Mouse (Mus musculus): ENCODE data around the gene Gm1113. TPM values are rescaled to one million over a fixed set of nuclear protein-coding genes. Genes with fewer than 3 reads are reported as not detected.

Gm1113 gene
- total RNA-seq, 2 experiments from 2014 or later, result not detected

GRCm38 (mm10) chr9:35467264-35467817, 50.7 kb downstream of the Gm1113 start:
- TF ChIP-seq CTCF (IDR thresholded peaks at IDR 0.05), result no peak
- H3K27ac ChIP-seq, result no peak overlapping the region
- H3K4me3 ChIP-seq, result no peak overlapping the region
- intact Hi-C loops (cut with DNase I), result no loop called here
- DNase-seq (ENCODE audit: extremely low spot score in 1 of 2, low spot score in 2 of 2), result no peak

DNA sequence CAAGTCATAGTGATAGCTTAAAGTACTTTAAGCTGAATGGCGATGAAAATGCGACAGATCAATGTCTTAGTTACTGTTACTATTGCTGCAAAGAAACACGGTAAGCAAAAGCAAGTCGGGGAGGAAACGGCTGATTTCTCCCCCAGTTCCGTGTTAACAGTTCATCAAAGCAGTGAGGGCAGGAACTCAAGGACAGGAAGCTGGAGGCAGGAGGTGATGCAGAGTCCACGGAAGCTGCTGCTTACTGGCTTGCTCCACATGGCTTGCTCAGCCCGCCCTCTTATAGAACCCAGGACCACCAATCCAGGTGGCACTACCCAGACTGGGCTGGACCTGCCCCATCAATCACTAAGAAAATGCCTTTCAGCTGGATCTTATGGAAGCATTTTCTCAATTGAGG, 58.5 kb downstream of the Gm1113 start:
- intact Hi-C loops (cut with DNase I), result no loop called here
- TF ChIP-seq CTCF (IDR thresholded peaks at IDR 0.05), result no peak
- no peak overlapping the region for H3K4me3 ChIP-seq
- no peak for DNase-seq (ENCODE audit: extremely low spot score in 1 of 2, low spot score in 2 of 2)
- H3K27ac ChIP-seq, result no peak overlapping the region

Other genes starting within 250 kb of the Gm1113 start
- gene Cdon, start 97.1 kb downstream of the Gm1113 start, total RNA-seq (2021), result 1 to 10 TPM; 7.9 to 8.3 TPM
- 10 to 100 TPM; 16.3 to 16.7 TPM for gene Ddx25, start 40.3 kb upstream of the Gm1113 start, total RNA-seq (2021)
- gene Pus3, start 40.3 kb upstream of the Gm1113 start, total RNA-seq (2021), result 10 to 100 TPM; 11.9 to 12.6 TPM
- gene Pate2, start 52.0 kb upstream of the Gm1113 start, total RNA-seq (2021), result under 1 TPM; 0.34 to 0.98 TPM
- 1 to 10 TPM; 9.0 to 9.6 TPM for gene Hyls1, start 52.1 kb upstream of the Gm1113 start, total RNA-seq (2021)
- not detected for gene Pate4, start 93.7 kb upstream of the Gm1113 start, total RNA-seq (2021)
- gene Pate3, start 129.9 kb upstream of the Gm1113 start, total RNA-seq (2021), result not detected
- gene Pate1, start 169.1 kb upstream of the Gm1113 start, total RNA-seq (2021), result not detected
- gene Gm17677, start 222.8 kb upstream of the Gm1113 start, total RNA-seq (2021), result not detected

All from left cerebral cortex, adult 2 months (tissue).